ENCODE assay signal across 11 mouse cellular contexts in genomic region chr3:78581868-78582267, GRCm38 (mm10).
DNase-seq lines count a peak whose midpoint lies in the region; ATAC-seq and TF ChIP-seq lines count a peak whose summit lies in the region.
"Had no signal": no experiment of that assay in that cellular context is flagged by ENCODE, and none has a peak within 500 bp of the region (broad histone marks: within the 10 kb centered on the region; RNA-seq: fewer than 3 reads in every experiment).

No protein-coding gene starts in this region.

- H3K4me2 ChIP-seq in embryonic facial prominence, embryonic 11.5 days (ENCODE audit: low read depth, low read length) = no peak overlapping the region
- H3K4me2 ChIP-seq in kidney, postnatal 0 days (ENCODE audit: low read length) = no peak overlapping the region
- H3K4me2 ChIP-seq: embryonic facial prominence, embryonic 13.5 days had no signal

- peak; percentile 45 for DNase-seq in embryonic facial prominence, embryonic 11.5 days (ENCODE audit: low spot score)
- no peak for DNase-seq in embryonic facial prominence, embryonic 10.5 days (ENCODE audit: low spot score)
- peak; percentile 10 to 26 for DNase-seq in layer of hippocampus, postnatal 10 days (ENCODE audit: low spot score in 2 of 2)
- no peak for DNase-seq in layer of hippocampus, adult 8-10 months (ENCODE audit: low spot score in 2 of 2)
- DNase-seq in A20 (ENCODE audit: low read depth, low spot score) = peak; percentile 10
- peak; percentile 57 for DNase-seq in kidney, postnatal 0 days (ENCODE audit: low spot score)
- DNase-seq in thymus, adult 2 months = no peak
- DNase-seq: adrenal gland, adult 8-10 months had no signal

- H3K9ac ChIP-seq in embryonic facial prominence, embryonic 11.5 days (replicated peaks; ENCODE audit: low read length) = no peak overlapping the region
- H3K9ac ChIP-seq in kidney, postnatal 0 days (ENCODE audit: low read depth, low read length) = no peak overlapping the region
- H3K9ac ChIP-seq: embryonic facial prominence, embryonic 13.5 days had no signal

- H3K9me3 ChIP-seq in embryonic facial prominence, embryonic 11.5 days (replicated peaks; ENCODE audit: control insufficient read depth, low read length) = no peaks in the 10 kb centered on the region
- no peaks in the 10 kb centered on the region for H3K9me3 ChIP-seq in embryonic facial prominence, embryonic 10.5 days
- no peaks in the 10 kb centered on the region for H3K9me3 ChIP-seq in kidney, postnatal 0 days (replicated peaks; ENCODE audit: low read length)
- H3K9me3 ChIP-seq: embryonic facial prominence, embryonic 13.5 days; megakaryocyte, embryonic 14.5 days had no signal

- WGBS in embryonic facial prominence, embryonic 11.5 days = 20% methylated on average over 1 of the region's 1 CpGs
- WGBS in embryonic facial prominence, embryonic 10.5 days = 39% methylated on average over 1 of the region's 1 CpGs
- 7% methylated on average over 1 of the region's 1 CpGs for WGBS in kidney, postnatal 0 days
- WGBS in thymus, adult 2 months = 34% methylated on average over 1 of the region's 1 CpGs

- H3K4me1 ChIP-seq in embryonic facial prominence, embryonic 11.5 days (ENCODE audit: control insufficient read depth, insufficient read depth, low read length) = no peaks in the 10 kb centered on the region
- 0 out of 2 replicates have a peak, but pooled peaks cover 4% of the 10 kb centered on the region for H3K4me1 ChIP-seq in embryonic facial prominence, embryonic 10.5 days
- H3K4me1 ChIP-seq in kidney, postnatal 0 days (replicated peaks; ENCODE audit: insufficient read depth, low read length) = no peaks in the 10 kb centered on the region
- H3K4me1 ChIP-seq in thymus, adult 2 months (replicated peaks; ENCODE audit: control insufficient read depth, insufficient read depth, low read length) = no peaks in the 10 kb centered on the region
- H3K4me1 ChIP-seq: megakaryocyte, embryonic 14.5 days had no signal

- H3K27ac ChIP-seq in embryonic facial prominence, embryonic 11.5 days (replicated peaks; ENCODE audit: low read depth, low read length) = no peak overlapping the region
- no peak overlapping the region for H3K27ac ChIP-seq in embryonic facial prominence, embryonic 10.5 days (replicated peaks)
- H3K27ac ChIP-seq in kidney, postnatal 0 days = no peak overlapping the region
- no peak overlapping the region for H3K27ac ChIP-seq in thymus, adult 2 months (ENCODE audit: control insufficient read depth, insufficient read depth, low read length)
- H3K27ac ChIP-seq: embryonic facial prominence, embryonic 13.5 days had no signal

- TF ChIP-seq POLR2A in thymus, adult 2 months (IDR thresholded peaks at IDR 0.05; ENCODE audit: control insufficient read depth, extremely low read depth, insufficient read depth, low read length, poor library complexity) = no peak

- peak; percentile 65 for TF ChIP-seq CTCF in kidney, postnatal 0 days (IDR thresholded peaks at IDR 0.05; ENCODE audit: low read depth)
- TF ChIP-seq CTCF in thymus, adult 2 months (IDR thresholded peaks at IDR 0.05; ENCODE audit: borderline replicate concordance, control insufficient read depth, extremely low read depth, insufficient read depth, low read length, poor library complexity) = no peak

- no peaks in the 10 kb centered on the region for H3K36me3 ChIP-seq in embryonic facial prominence, embryonic 11.5 days (replicated peaks; ENCODE audit: control insufficient read depth, insufficient read depth, low read depth, low read length)
- H3K36me3 ChIP-seq in embryonic facial prominence, embryonic 10.5 days (replicated peaks) = no peaks in the 10 kb centered on the region
- H3K36me3 ChIP-seq in kidney, postnatal 0 days (ENCODE audit: insufficient read depth, low read length) = no peaks in the 10 kb centered on the region
- no peaks in the 10 kb centered on the region for H3K36me3 ChIP-seq in thymus, adult 2 months (ENCODE audit: control insufficient read depth, insufficient read depth, low read length)
- H3K36me3 ChIP-seq: embryonic facial prominence, embryonic 13.5 days had no signal

- ATAC-seq in embryonic facial prominence, embryonic 11.5 days (replicated peaks; ENCODE audit: insufficient number of reproducible peaks, low FRiP score, low TSS enrichment, low read depth) = no peak
- ATAC-seq in kidney, postnatal 0 days (replicated peaks; ENCODE audit: low FRiP score, low read depth) = no peak; the same call in 1 of the 2 replicates
- ATAC-seq in cerebellum, adult (ENCODE audit: insufficient number of reproducible peaks, low FRiP score, low TSS enrichment) = no peak

- no peak overlapping the region for H3K4me3 ChIP-seq in embryonic facial prominence, embryonic 11.5 days (ENCODE audit: low read depth, low read length)
- no peak overlapping the region for H3K4me3 ChIP-seq in embryonic facial prominence, embryonic 10.5 days
- H3K4me3 ChIP-seq in kidney, postnatal 0 days (replicated peaks; ENCODE audit: low read depth, low read length) = no peak overlapping the region
- H3K4me3 ChIP-seq in thymus, adult 2 months (ENCODE audit: control insufficient read depth, insufficient read depth, low read length) = no peak overlapping the region
- H3K4me3 ChIP-seq: embryonic facial prominence, embryonic 13.5 days; megakaryocyte, embryonic 14.5 days had no signal

- no peaks in the 10 kb centered on the region for H3K27me3 ChIP-seq in embryonic facial prominence, embryonic 11.5 days (ENCODE audit: control insufficient read depth, insufficient read depth, low read length)
- no peaks in the 10 kb centered on the region for H3K27me3 ChIP-seq in embryonic facial prominence, embryonic 10.5 days (replicated peaks; ENCODE audit: low read depth, poor library complexity, severe bottlenecking)
- H3K27me3 ChIP-seq in kidney, postnatal 0 days (ENCODE audit: insufficient read depth, low read length) = no peaks in the 10 kb centered on the region
- no peaks in the 10 kb centered on the region for H3K27me3 ChIP-seq in thymus, adult 2 months (ENCODE audit: control insufficient read depth, insufficient read depth, low read length)
- H3K27me3 ChIP-seq: embryonic facial prominence, embryonic 13.5 days; megakaryocyte, embryonic 14.5 days had no signal

Comparison
In these comparisons a context has a peak if more than half of its experiments do, and no peak if none do; other contexts are left out.
1. DNase-seq: peak in embryonic facial prominence, embryonic 11.5 days (single experiment), layer of hippocampus, postnatal 10 days (2 of 2), A20 (single experiment) and kidney, postnatal 0 days (single experiment); none in embryonic facial prominence, embryonic 10.5 days (single experiment), layer of hippocampus, adult 8-10 months (0 of 2) and thymus, adult 2 months (single experiment).